Mouse (Mus musculus): ENCODE data around the gene Rpp30.

Rpp30 gene

DNA sequence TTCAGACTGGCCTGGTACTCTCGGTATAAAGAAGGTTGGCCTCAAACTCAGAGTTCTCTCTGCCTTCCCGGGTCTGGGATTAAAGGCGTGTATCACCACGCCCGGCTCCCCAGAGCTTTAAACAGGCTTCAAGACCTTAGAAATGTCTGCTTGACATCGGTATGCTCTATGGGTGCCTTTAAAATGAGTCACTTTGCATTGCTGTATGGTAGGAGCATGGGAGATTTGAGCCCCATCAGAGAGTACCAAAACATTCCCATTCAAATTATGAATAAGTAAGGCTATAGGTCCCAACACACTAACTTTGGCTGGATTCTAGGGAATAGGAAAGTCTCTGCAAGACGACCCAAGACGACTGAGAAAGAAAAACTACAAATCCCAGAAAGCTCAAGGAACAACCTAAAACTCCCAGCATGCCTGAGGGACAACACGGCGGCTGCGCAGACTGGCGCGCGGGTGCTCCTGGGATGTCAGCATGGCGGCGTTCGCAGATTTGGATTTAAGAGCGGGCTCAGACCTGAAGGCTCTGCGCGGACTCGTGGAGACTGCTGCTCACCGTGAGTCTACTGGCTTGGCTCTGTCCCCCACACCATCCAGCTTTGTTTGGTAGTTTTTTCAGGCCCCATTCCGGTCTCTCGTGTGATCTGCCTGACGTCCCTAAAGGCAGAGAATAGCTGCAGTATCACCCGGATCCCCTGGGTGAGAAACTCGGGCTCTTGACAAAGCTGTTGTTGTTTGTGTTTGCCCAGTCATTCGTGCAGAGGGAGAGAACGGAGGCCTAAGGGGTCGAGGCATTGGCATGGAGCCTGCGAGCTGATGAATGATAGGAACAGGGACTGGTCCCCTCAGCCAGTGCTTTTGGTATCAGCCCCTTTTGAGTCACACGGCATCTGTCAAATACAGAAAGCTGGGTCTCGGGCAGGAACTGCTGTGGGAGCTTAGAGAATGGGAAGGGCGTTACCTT, at the start of gene Rpp30:
Gene Rpp30, plus strand, starts transcription at position 455 of the 964 bp plus-strand sequence.
- DNase-seq (ENCODE audit: low spot score), result peak; percentile 60

DNA sequence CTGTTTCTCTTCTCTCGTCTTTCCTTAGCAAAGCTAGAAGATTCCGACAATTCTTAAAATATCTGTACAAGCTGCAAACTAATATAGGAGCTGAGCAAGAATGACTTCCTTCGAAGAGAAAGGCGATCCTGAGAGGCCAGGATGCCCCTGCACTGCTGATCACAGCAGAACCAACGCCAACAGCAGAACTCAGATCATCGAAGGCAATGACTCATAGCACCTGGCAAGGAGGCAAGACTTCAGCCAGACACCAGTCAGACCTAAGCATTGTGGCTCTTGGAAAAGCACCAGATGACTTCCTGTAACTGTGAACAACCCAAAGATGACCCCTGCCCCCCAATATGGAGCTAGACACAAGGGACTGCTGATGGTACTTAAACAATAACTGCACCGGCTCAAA, 37.5 kb upstream of the Rpp30 start:
- DNase-seq (ENCODE audit: low spot score), result no peak

- DNase-seq (ENCODE audit: low spot score), result no peak
These were observed 26.9 kb upstream of the Rpp30 start for GRCm38 (mm10) chr19:36056502-36057221.

- DNase-seq (ENCODE audit: low spot score), result peak; percentile 11
These were observed 26.2 kb upstream of the Rpp30 start, which contains the start of gene Htr7 for GRCm38 (mm10) chr19:36057231-36057811. Htr7 (minus strand) TSS chr19:36057507.

GRCm38 (mm10) chr19:36062801-36063529, 20.6 kb upstream of the Rpp30 start:
- no peak for DNase-seq (ENCODE audit: low spot score)

DNA sequence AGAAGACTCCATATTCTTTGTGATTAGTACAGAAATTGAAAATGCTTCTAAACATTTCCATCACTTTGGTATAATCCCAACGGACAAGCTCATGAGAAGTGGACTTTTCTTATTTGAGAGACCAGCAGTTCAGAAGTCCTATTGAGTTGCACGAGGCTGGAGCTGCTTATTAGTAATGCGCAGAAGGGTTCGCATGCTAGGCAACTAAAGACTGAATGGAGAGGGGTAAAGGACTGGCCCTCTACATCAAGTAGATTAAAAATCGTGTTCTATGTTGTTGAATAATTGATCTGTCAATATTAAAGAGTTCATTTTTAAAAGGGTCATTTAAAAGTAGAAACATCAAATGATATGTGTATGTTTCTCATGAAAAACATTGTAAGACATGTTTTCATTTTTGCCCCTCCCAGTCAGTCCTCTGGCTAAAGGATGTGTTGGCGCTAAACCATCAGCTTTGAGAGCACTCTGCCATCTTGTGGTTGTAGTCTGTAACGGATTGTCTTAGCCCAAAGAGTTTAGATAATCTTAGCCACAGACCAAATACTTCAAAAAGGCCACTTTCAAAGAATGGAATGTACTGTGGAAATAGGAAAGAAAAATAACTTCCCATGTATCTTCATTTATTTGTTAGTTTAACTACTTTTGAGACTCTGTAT, 782 bp upstream of the Rpp30 start:
- peak; percentile 10 for DNase-seq (ENCODE audit: low spot score)

DNA sequence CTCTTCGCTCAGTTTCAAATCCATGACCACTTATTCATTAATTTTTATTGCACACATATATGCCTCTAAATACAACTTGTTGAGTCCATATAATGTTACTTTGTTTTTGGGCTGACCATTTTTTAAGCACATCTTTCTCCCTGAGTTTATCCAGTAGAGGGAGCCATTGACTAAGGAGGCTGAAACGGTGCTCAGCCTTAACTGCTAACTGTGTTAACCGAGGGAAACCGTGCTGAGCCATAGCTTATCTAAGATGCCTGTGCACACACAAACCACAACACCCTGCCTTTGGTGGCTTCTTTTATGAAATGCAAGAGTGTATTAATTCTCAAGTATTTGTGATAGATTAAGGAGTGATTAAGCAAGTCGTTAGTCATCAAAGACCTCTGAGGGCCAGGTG, 7.3 kb downstream of the Rpp30 start:
- DNase-seq (ENCODE audit: low spot score), result no peak

GRCm38 (mm10) chr19:36097194-36097593, 13.7 kb downstream of the Rpp30 start:
- no peak for DNase-seq (ENCODE audit: low spot score)

GRCm38 (mm10) chr19:36098265-36098664, 14.7 kb downstream of the Rpp30 start:
- DNase-seq (ENCODE audit: low spot score), result no peak

- no peak for DNase-seq (ENCODE audit: low spot score)
These were observed 15.4 kb downstream of the Rpp30 start for GRCm38 (mm10) chr19:36098916-36099315.

- DNase-seq (ENCODE audit: low spot score), result no peak
These were observed 20.4 kb downstream of the Rpp30 start for GRCm38 (mm10) chr19:36103909-36104308.

GRCm38 (mm10) chr19:36109318-36109944, 25.9 kb downstream of the Rpp30 start:
- no peak for DNase-seq (ENCODE audit: low spot score)

DNA sequence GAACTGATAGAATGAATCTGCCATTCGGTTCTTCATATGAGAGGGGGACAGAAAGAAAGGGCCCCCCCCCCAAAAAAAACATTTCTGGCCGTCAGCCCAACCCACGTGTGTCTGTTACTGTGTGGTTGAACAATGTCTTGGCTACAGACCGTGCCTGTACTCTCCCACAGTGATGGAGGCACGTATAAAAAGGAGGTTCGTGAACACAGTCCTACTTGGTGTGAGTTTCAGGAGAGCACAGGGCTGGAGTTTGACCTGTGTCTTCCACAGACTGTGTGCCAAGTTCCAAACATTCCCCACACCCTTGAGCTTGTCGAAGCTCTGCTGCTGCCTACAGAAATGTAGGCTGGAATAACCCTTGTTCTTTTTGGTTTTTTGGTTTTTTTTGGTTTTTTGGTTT, 26.9 kb downstream of the Rpp30 start:
- DNase-seq (ENCODE audit: low spot score), result no peak

DNA sequence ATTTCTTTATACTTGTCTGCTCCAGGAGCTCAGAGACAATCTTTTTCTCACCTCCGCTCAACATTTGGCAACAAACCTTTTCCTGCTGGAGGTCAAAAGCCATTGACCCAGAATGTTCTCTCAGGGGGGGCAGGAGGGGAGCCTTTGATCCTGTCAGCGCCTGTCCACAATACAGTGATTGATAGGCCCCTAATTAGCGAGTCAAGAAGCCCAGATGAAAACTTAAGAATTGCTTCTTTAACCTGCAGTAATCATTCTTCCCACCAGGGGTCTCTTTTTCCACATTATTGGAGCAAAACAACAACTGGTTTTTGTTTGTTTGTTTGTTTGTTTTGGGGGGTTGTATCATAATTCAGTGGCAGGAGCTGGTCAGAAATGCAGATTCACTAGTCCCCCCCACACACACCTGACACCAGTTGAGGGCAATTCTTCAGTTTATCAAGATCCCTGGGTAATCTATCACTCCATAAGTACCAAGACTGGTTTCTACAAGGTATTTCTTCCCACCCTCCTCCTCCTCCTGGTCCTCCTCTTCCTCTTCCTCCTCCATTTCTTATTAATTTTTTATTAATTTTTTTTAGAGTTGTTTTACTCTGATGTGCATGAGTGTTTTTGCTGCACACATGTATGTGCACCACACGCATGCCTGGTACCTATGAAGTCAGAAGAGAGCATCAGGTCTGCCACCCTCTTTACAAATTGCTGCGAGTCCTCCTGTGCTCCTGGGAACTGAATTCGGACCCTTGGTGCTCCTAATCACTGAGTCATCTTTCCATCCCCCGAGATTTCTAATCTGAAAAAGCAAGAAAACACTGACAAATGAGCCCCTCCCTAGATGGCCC, 27.8 kb downstream of the Rpp30 start:
- peak; percentile 0 for DNase-seq (ENCODE audit: low spot score)

DNA sequence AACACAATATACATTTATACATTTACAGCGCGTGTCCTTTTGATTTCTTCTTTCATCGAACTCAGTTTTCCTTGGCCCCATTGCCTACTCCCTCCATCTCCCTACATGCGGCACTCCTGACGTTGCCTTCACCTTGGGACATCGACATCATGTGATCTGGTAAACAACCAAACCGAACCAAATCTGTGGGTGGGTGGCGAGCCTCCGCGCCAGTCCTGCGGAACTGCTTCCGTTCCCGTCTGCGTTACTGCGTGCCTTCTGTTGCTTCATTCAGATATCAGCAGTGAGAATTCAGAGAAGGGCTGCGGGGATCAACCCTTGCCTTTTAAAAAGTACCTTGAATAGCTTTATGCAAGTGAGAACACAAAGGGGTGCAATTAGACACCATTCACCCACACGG, 28.5 kb downstream of the Rpp30 start:
- no peak for DNase-seq (ENCODE audit: low spot score)

DNA sequence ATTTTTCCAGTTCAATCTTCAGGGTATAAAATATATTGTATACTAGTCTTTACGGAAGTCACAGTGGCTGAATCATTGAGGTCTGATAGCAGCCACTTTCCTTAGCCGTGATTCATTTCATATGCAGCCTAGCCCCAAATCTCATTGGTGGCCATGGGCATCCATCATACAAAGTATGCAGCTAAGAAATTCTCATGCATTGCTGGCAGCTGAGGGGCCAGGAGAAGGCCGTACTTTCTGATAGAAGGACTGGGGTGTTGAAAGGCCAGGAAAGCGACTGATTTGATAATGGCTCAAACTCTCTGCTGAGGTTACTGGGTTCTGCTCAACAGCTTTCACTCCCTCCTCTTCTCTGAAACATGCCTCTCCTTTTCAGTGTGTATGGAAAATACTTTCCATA, 32.7 kb downstream of the Rpp30 start:
- no peak for DNase-seq (ENCODE audit: low spot score)

DNA sequence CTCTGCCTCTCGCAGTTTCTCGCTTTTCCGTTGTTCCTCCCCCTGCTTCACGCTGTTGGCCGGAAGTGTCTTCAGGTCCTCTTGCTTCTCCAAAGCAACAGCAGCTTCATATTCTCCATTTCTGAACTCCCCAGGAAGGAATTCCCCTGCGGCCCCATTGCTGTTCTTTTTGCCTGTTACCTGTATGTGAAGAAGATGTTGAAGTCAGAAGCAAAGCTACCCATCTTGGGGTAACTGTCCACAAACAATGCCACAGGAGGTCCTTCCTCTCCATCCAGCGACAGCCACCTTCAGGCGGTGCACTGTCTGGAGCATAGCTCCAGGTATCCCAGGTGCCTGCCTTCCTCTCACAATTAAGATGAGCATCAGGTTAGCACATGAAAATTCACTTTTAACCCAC, 35.7 kb downstream of the Rpp30 start:
- DNase-seq (ENCODE audit: low spot score), result no peak

GRCm38 (mm10) chr19:36119783-36120471, 36.4 kb downstream of the Rpp30 start, which contains the start of gene Ankrd1:
Ankrd1 (minus strand) TSS chr19:36120099.
- DNase-seq (ENCODE audit: low spot score), result no peak

- DNase-seq (ENCODE audit: low spot score), result no peak
These were observed 40.7 kb downstream of the Rpp30 start for GRCm38 (mm10) chr19:36124203-36124602.

Data from ovary, postnatal 14 days (tissue).